15 mouse cellular contexts compared by ENCODE assay signal in the genomic region with DNA sequence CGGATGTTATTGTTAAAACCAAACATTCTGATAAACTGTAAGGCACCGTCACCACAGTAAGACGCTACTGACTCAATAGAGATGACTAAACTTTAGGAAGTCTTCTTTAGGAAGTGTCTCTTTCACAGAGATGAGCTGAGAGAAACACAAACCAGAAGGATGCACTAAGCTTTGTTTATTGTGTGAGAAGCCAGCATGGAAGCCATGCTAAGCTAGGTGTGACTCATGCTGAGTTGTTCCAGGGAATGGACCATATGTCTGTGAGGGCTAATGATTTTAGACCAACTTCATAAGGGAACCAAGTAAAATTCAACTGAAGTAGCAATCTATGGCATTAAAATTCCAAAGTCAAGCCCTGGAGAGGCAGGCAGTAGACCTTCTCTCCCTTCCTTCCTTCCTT.
"Had no signal": no experiment of that assay in that cellular context is flagged by ENCODE, and none has a peak within 500 bp of the region (broad histone marks: within the 10 kb centered on the region; RNA-seq: fewer than 3 reads in every experiment).

No protein-coding gene starts in this region.

- H3K27ac ChIP-seq: layer of hippocampus, adult 2 months; left cerebral cortex, adult 2 months; liver, embryonic 13.5 days; stomach, postnatal 0 days had no signal

- H3K27me3 ChIP-seq: liver, embryonic 13.5 days; megakaryocyte, embryonic 14.5 days had no signal

- H3K4me1 ChIP-seq: liver, embryonic 13.5 days; megakaryocyte, embryonic 14.5 days had no signal

- H3K9ac ChIP-seq: liver, embryonic 13.5 days had no signal

- H3K36me3 ChIP-seq: liver, embryonic 13.5 days had no signal

- H3K4me2 ChIP-seq: liver, embryonic 13.5 days; midbrain, embryonic 11.5 days had no signal

- H3K4me3 ChIP-seq: layer of hippocampus, adult 2 months; left cerebral cortex, adult 2 months; liver, embryonic 13.5 days; megakaryocyte, embryonic 14.5 days had no signal

- ATAC-seq: intestine, embryonic 16.5 days had no signal

- DNase-seq: kidney, adult 18-20 months; kidney, adult 9 months; kidney, postnatal 14 days; kidney, postnatal 4 days; layer of hippocampus, postnatal 36 days; liver, embryonic 13.5 days; lung, adult 2 months; midbrain, embryonic 14.5 days; thymus, postnatal 25 days had no signal

- H3K9me3 ChIP-seq: liver, embryonic 13.5 days had no signal
